Mouse (Mus musculus) C2C12 (cell line): Measurements from ENCODE around the gene Pon3.

Source experiments
- CEBPB ChIP-seq: IDR thresholded peaks from one replicate; pipeline ENCODE4 v1.6.1; 2011; ENCODE audit warnings: low read depth, mild to moderate bottlenecking, control low read depth, moderate library complexity
- CTCF ChIP-seq: IDR thresholded peaks from one replicate; pipeline ENCODE4 v1.5.1; 2011; ENCODE audit not compliant: control insufficient read depth, insufficient read depth, insufficient read length
- MAX ChIP-seq: IDR thresholded peaks from one replicate; pipeline ENCODE4 v1.6.1; 2011; ENCODE audit warnings: mild to moderate bottlenecking, control low read depth
- MYOD1 ChIP-seq: IDR thresholded peaks from one replicate; pipeline ENCODE4 v1.6.1; 2011; ENCODE audit warnings: low read depth; ENCODE audit not compliant: control insufficient read depth, insufficient read length
- MYOG ChIP-seq: IDR thresholded peaks from one replicate; pipeline ENCODE4 v1.6.1; 2011; ENCODE audit not compliant: control insufficient read depth, insufficient read length; ENCODE audit errors: extremely low read depth
- USF1 ChIP-seq: IDR thresholded peaks from one replicate; pipeline ENCODE4 v1.6.1; 2011; ENCODE audit warnings: low read depth, mild to moderate bottlenecking, control low read depth, moderate library complexity

GRCm38 (mm10) chr6:5233812-5234211 lies 22.3 kb downstream of the Pon3 start:
- TF ChIP-seq CTCF (no peak), MYOG (no peak), USF1 (no peak), MYOD1 (no peak), MAX (no peak), CEBPB (no peak)
